ENCODE assay signal across 16 mouse cellular contexts in the genomic region with DNA sequence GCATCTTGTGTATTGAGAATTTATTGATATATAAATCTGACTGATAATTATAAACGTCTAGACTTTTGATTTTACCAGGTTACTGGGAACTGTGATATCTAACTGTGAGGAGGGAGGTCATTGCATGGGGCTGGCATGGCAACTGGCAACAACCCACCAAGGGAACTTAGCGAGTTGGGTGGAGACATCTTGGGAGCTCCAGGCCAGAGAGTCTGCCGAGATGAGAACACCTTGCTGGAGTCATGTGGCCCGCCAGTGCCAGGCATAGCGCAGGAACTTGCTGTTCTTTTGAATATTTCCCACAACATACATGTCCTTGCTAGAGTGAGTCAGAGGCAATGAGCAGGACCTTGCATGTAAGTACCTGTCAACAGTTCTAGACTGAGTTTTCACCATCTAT.
"Had no signal": no experiment of that assay in that cellular context is flagged by ENCODE, and none has a peak within 500 bp of the region (broad histone marks: within the 10 kb centered on the region; RNA-seq: fewer than 3 reads in every experiment).

No protein-coding gene starts in this region.

- H3K27me3 ChIP-seq: neural tube, embryonic 13.5 days; neural tube, embryonic 15.5 days; stomach, embryonic 15.5 days had no signal

- H3K27ac ChIP-seq: neural tube, embryonic 13.5 days; neural tube, embryonic 15.5 days; stomach, embryonic 15.5 days; stomach, postnatal 0 days had no signal

- H3K4me3 ChIP-seq: neural tube, embryonic 13.5 days; neural tube, embryonic 15.5 days; stomach, embryonic 15.5 days had no signal

- H3K9me3 ChIP-seq: neural tube, embryonic 13.5 days; neural tube, embryonic 15.5 days; stomach, embryonic 15.5 days had no signal

- H3K4me1 ChIP-seq: neural tube, embryonic 15.5 days; stomach, embryonic 15.5 days had no signal

- H3K36me3 ChIP-seq: neural tube, embryonic 13.5 days; neural tube, embryonic 15.5 days; stomach, embryonic 15.5 days had no signal

- DNase-seq: retina, postnatal 1 day; right cerebral cortex, adult 18-20 months; right cerebral cortex, postnatal 14 days; right cerebral cortex, postnatal 25 days; right cerebral cortex, postnatal 4 days; spleen, adult 18-20 months; thymus, adult 18-20 months; thymus, adult 2 months; thymus, postnatal 14 days; thymus, postnatal 25 days; thymus, postnatal 36 days; thymus, postnatal 4 days had no signal
